Mouse (Mus musculus) heart, adult 2 months (tissue): ENCODE measurements around the gene Rbm5. TPM values are rescaled to one million over a fixed set of nuclear protein-coding genes. Genes with fewer than 3 reads are reported as not detected.
A peak's percentile ranks its signal among the peaks of the same experiment; 100 is the strongest.

Experiments used
- DNase-seq, 2 experiments: peaks; one replicate each; pipeline ENCODE4 v3.0.0; 2021
- H3K27ac ChIP-seq: fragments of 200-600 bp; 2 replicates; pipeline ENCODE4 v1.8.1; 2022
- H3K27me3 ChIP-seq: fragments of 200-500 bp; 2 replicates; pipeline ENCODE4 v1.6.1; 2012; ENCODE audit warnings: mild to moderate bottlenecking, low read length, inconsistent platforms, mixed read lengths; ENCODE audit not compliant: control insufficient read depth, insufficient read depth
- H3K36me3 ChIP-seq: fragments of 200-500 bp; 2 replicates; pipeline ENCODE4 v1.6.1; 2012; ENCODE audit warnings: low read length, inconsistent platforms; ENCODE audit not compliant: control insufficient read depth, insufficient read depth
- H3K4me1 ChIP-seq: fragments of 200-500 bp; 2 replicates; pipeline ENCODE4 v1.6.1; 2011; ENCODE audit warnings: low read length; ENCODE audit not compliant: control insufficient read depth, insufficient read depth
- H3K4me3 ChIP-seq: fragments of 200-600 bp; 2 replicates; pipeline ENCODE4 v1.8.1; 2022
- H3K79me2 ChIP-seq: fragments of 200-500 bp; replicated peaks from 2 replicates; pipeline ENCODE4 v1.6.1; 2012; ENCODE audit warnings: mild to moderate bottlenecking, inconsistent platforms, low read length, moderate library complexity, mixed read lengths; ENCODE audit not compliant: control insufficient read depth, insufficient read depth
- H3K9ac ChIP-seq: fragments of 200-500 bp; 2 replicates; pipeline ENCODE4 v1.6.1; 2012; ENCODE audit warnings: low read depth, mild to moderate bottlenecking, control low read depth, inconsistent platforms, low read length, mixed read lengths
- CTCF ChIP-seq: fragments of 200-600 bp; IDR thresholded peaks from 2 replicates; pipeline ENCODE4 v1.8.1; 2022; ENCODE audit warnings: antibody characterized with exemption, mild to moderate bottlenecking, moderate library complexity
- EP300 ChIP-seq: fragments of 200-500 bp; IDR thresholded peaks from 2 replicates; pipeline ENCODE4 v1.6.1; 2011; ENCODE audit warnings: low read depth, low read length, control low read depth; ENCODE audit not compliant: insufficient read depth
- POLR2A ChIP-seq: fragments of 200-500 bp; IDR thresholded peaks from 2 replicates; pipeline ENCODE4 v1.6.1; 2011; ENCODE audit warnings: mild to moderate bottlenecking, low read depth, low read length, control low read depth; ENCODE audit not compliant: insufficient read depth
- WGBS: fragments of 180-500 bp; shearing (Covaris S2); methylation state at CpG from one replicate; pipeline ENCODE4 v1.1.7; 2018; 5-methylcytosine and 5-hydroxymethylcytosine counted together
- intact Hi-C: fragments of 180-260 bp; cut with DNase I; formaldehyde crosslinking; loops from one replicate; pipeline ENCODE4 v1.15.1; 2025
- polyA plus RNA-seq: library from polyadenylated mRNA; depleted of rRNA; stranded (reverse); fragments of >200 nt; gene quantifications from 2 replicates; pipeline ENCODE4 v1.2.3, GENCODE M21; 2012
- total RNA-seq, 2 experiments: library from RNA; stranded (reverse); gene quantifications; 2 replicates each; pipeline ENCODE4 v1.2.3; 2021

Rbm5 gene
- total and polyA plus RNA-seq, 3 experiments = 38.9 to 54.6 (median 50.5) TPM

GRCm38 (mm10) chr9:107750378-107750777, 20.4 kb downstream of the Rbm5 start:
- DNase-seq = no peak
- Histone ChIP-seq H3K4me1 (no peaks in the 10 kb centered on the region), H3K4me3 (no peak overlapping the region), H3K27ac (no peak overlapping the region), H3K36me3 (peaks cover 56% of the 10 kb centered on the region), H3K79me2 (no peaks in the 10 kb centered on the region), H3K9ac (no peak overlapping the region), H3K27me3 (no peaks in the 10 kb centered on the region)
- TF ChIP-seq EP300 (no peak), CTCF (no peak), POLR2A (no peak)
- 78% methylated on average over 5 of the region's 5 CpGs for WGBS
- intact Hi-C loops = loop anchor here (2.0 to 5.0 kb wide), 2 partner anchors 14 to 37 kb away; no protein-coding TSS in a partner anchor

GRCm38 (mm10) chr9:107748063-107748462, 22.7 kb downstream of the Rbm5 start:
- DNase-seq = no peak

GRCm38 (mm10) chr9:107747310-107747709, 23.5 kb downstream of the Rbm5 start:
- TF ChIP-seq POLR2A = no peak
- TF ChIP-seq CTCF = no peak
- no peak for TF ChIP-seq EP300
- intact Hi-C loops = no loop called here
- Histone ChIP-seq H3K9ac (no peak overlapping the region), H3K27ac (no peak overlapping the region), H3K36me3 (peaks cover 52% of the 10 kb centered on the region), H3K4me3 (no peak overlapping the region), H3K27me3 (no peaks in the 10 kb centered on the region), H3K4me1 (no peaks in the 10 kb centered on the region), H3K79me2 (no peaks in the 10 kb centered on the region)
- DNase-seq = no peak
- 98% methylated on average over 1 of the region's 1 CpGs for WGBS

More at GRCm38 (mm10) chr9:107748063-107748462, 22.7 kb downstream of the Rbm5 start:
- no peaks in the 10 kb centered on the region for H3K27me3 ChIP-seq
- no peak overlapping the region for H3K4me3 ChIP-seq
- intact Hi-C loops = no loop called here
- no peak overlapping the region for H3K27ac ChIP-seq
- peaks cover 58% of the 10 kb centered on the region for H3K36me3 ChIP-seq
- no peak for TF ChIP-seq POLR2A
- no peak for TF ChIP-seq EP300
- TF ChIP-seq CTCF = no peak
- no peak overlapping the region for H3K9ac ChIP-seq
- H3K79me2 ChIP-seq = no peaks in the 10 kb centered on the region
- 86% methylated on average over 3 of the region's 3 CpGs for WGBS
- no peaks in the 10 kb centered on the region for H3K4me1 ChIP-seq

- TF ChIP-seq CTCF (peak; percentile 59), EP300 (no peak)
- Histone ChIP-seq H3K79me2 (no peaks in the 10 kb centered on the region), H3K4me3 (no peak overlapping the region), H3K36me3 (peaks cover 46% of the 10 kb centered on the region), H3K27ac (no peak overlapping the region), H3K4me1 (no peaks in the 10 kb centered on the region), H3K9ac (no peak overlapping the region), H3K27me3 (no peaks in the 10 kb centered on the region)
- DNase-seq = no peak
- 95% methylated on average over 3 of the region's 3 CpGs for WGBS
- intact Hi-C loops = no loop called here
These were observed 24.1 kb downstream of the Rbm5 start for GRCm38 (mm10) chr9:107746679-107747078.

GRCm38 (mm10) chr9:107744061-107744460, 26.7 kb downstream of the Rbm5 start:
- H3K4me1 ChIP-seq = no peaks in the 10 kb centered on the region
- intact Hi-C loops = no loop called here
- H3K79me2 ChIP-seq = no peaks in the 10 kb centered on the region
- no peak overlapping the region for H3K9ac ChIP-seq
- no peaks in the 10 kb centered on the region for H3K27me3 ChIP-seq
- TF ChIP-seq CTCF = no peak
- no peak for TF ChIP-seq EP300
- no peak for TF ChIP-seq POLR2A
- whole genome bisulfite sequencing = 81% methylated on average over 6 of the region's 6 CpGs
- no peak for DNase-seq
- no peak overlapping the region for H3K4me3 ChIP-seq
- peaks cover 31% of the 10 kb centered on the region for H3K36me3 ChIP-seq
- no peak overlapping the region for H3K27ac ChIP-seq

- intact Hi-C loops = loop anchor here (1.0 to 5.0 kb wide), 4 partner anchors 28 to 137 kb away; partner anchors contain the start of gene Sema3f
- 60% methylated on average over 4 of the region's 4 CpGs for WGBS
- Histone ChIP-seq H3K9ac (no peak overlapping the region), H3K27me3 (peaks cover 3% of the 10 kb centered on the region), H3K27ac (no peak overlapping the region), H3K4me1 (no peaks in the 10 kb centered on the region), H3K36me3 (no peaks in the 10 kb centered on the region; the same call in 1 of the 2 replicates), H3K4me3 (no peak overlapping the region), H3K79me2 (no peaks in the 10 kb centered on the region)
- DNase-seq = peak in 1 of 2 experiments; percentile 44
- TF ChIP-seq EP300 = no peak
- TF ChIP-seq CTCF = peak; percentile 65
These were observed 32.0 kb downstream of the Rbm5 start for GRCm38 (mm10) chr9:107738841-107739202.
